Mouse (Mus musculus) testis, adult 2 months (tissue): Measurements from ENCODE around the gene Fam155a.

Experiments
- CTCF ChIP-seq: fragments of 200-500 bp; IDR thresholded peaks from 2 replicates; pipeline ENCODE4 v1.5.1; 2012; ENCODE audit warnings: low read depth, mild to moderate bottlenecking, inconsistent platforms, low read length, moderate library complexity; ENCODE audit not compliant: control insufficient read depth, insufficient read depth, insufficient replicate concordance
- POLR2A ChIP-seq: fragments of 200-500 bp; IDR thresholded peaks from 2 replicates; pipeline ENCODE4 v1.6.1; 2012; ENCODE audit warnings: low read depth, mild to moderate bottlenecking, inconsistent platforms, low read length, moderate library complexity; ENCODE audit not compliant: control insufficient read depth

DNA sequence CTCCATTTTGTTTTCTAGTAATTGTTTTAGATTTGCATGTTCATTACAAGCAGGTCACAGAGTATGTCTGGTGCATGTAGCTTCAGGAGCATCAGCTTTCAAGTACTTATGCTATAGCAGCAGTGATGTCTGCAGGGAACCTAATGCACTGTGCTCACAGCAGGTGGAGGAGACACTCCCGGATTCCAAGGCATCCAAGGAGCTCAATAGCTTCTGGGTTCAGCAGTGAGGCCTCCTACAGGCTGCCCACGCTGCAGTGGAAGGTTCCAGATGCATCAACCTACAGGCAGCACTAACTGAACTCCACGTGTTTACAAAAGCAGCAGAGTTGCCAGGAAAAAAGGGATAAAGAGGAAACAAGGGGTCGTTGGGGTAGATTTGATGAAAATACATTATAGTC, 559.2 kb downstream of the Fam155a start:
- TF ChIP-seq CTCF (no peak), POLR2A (no peak)
